Mouse (Mus musculus) forebrain, embryonic 14.5 days (tissue): ENCODE data around the gene Slc1a2. TPM values are rescaled to one million over a fixed set of nuclear protein-coding genes. Genes with fewer than 3 reads are reported as not detected.
A peak's percentile ranks its signal among the peaks of the same experiment; 100 is the strongest.

Experiments used
- ATAC-seq: fragments of 200-750 bp; cut with Nextera tagmentation; 2 replicates; pipeline ENCODE4 v1.8.0; 2017; ENCODE audit warnings: mild to moderate bottlenecking, moderate library complexity
- DNase-seq: peaks from one replicate; pipeline ENCODE4 v3.0.0-alpha.2; 2015; ENCODE audit warnings: low spot score
- H3K27ac ChIP-seq: fragments of 300-500 bp; sonication (generic); 2 replicates; pipeline ENCODE4 v1.5.1; 2014; ENCODE audit warnings: low read depth, mild to moderate bottlenecking, control low read depth, low read length, moderate library complexity
- H3K27me3 ChIP-seq: fragments of 300-500 bp; sonication (generic); replicated peaks from 2 replicates; pipeline ENCODE4 v1.6.1; 2014; ENCODE audit warnings: low read length, control low read depth, mixed read lengths; ENCODE audit not compliant: control insufficient read depth, insufficient read depth
- H3K36me3 ChIP-seq: fragments of 300-500 bp; sonication (generic); 2 replicates; pipeline ENCODE4 v1.6.1; 2014; ENCODE audit warnings: low read length, control low read depth; ENCODE audit not compliant: control insufficient read depth, insufficient read depth
- H3K4me1 ChIP-seq: fragments of 300-500 bp; sonication (generic); 2 replicates; pipeline ENCODE4 v1.6.1; 2014; ENCODE audit warnings: antibody characterized with exemption, low read length, control low read depth; ENCODE audit not compliant: control insufficient read depth, insufficient read depth
- H3K4me2 ChIP-seq: fragments of 300-500 bp; sonication (generic); 2 replicates; pipeline ENCODE4 v1.6.1; 2014; ENCODE audit warnings: mild to moderate bottlenecking, control low read depth, low read length
- H3K4me3 ChIP-seq: fragments of 300-500 bp; sonication (generic); 2 replicates; pipeline ENCODE4 v1.5.1; 2014; ENCODE audit warnings: low read depth, low read length, control low read depth
- H3K9ac ChIP-seq: fragments of 300-500 bp; sonication (generic); 2 replicates; pipeline ENCODE4 v1.6.1; 2014; ENCODE audit warnings: mild to moderate bottlenecking, low read length, control low read depth, moderate library complexity
- H3K9me3 ChIP-seq: fragments of 300-500 bp; sonication (generic); replicated peaks from 2 replicates; pipeline ENCODE4 v1.6.1; 2016; ENCODE audit warnings: low read length, control low read depth, mixed read lengths; ENCODE audit not compliant: control insufficient read depth
- WGBS: fragments of 180-500 bp; shearing (Covaris S2); extraction: QIAGEN DNeasy Blood & Tissue Kit; methylation state at CpG from one replicate; pipeline ENCODE4 v1.1.7; 2014; 5-methylcytosine and 5-hydroxymethylcytosine counted together
- polyA plus RNA-seq: library from polyadenylated mRNA; unstranded; fragments of >200 nt; fragmentation: Nextera tagmentation; extraction: Ambion mirVana; gene quantifications from 2 replicates; pipeline ENCODE4 v1.2.1, GENCODE M21; 2014

Slc1a2 gene
- polyA plus RNA-seq, 1 experiment from 2014 or later, result 12.0 TPM

DNA sequence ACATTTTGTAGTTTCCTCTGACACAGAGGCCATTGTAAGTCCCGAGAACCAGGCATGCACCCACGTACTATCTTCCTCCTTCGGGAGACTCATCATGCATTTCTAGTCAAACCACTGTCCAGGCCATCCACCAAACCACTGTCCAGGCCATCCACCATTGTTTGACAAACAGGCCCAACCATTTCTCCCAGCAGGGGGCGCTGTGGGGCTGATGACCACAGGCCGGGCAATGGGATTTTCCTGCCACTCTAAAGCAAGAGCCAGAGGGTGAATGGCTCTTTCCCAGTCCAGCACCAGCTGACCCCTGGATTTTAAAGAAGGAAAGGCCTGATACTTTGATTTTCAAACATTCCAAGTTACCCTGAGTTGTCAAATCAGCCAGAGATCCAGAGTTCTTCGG, 16.8 kb downstream of the Slc1a2 start:
- H3K36me3 ChIP-seq, result no peaks in the 10 kb centered on the region
- DNase-seq, result no peak
- ATAC-seq, result no peak
- H3K9me3 ChIP-seq, result no peaks in the 10 kb centered on the region
- no peak overlapping the region for H3K4me3 ChIP-seq
- no peak overlapping the region for H3K27ac ChIP-seq
- H3K4me2 ChIP-seq, result no peak overlapping the region
- H3K9ac ChIP-seq, result no peak overlapping the region
- WGBS, result 71% methylated on average over 6 of the region's 6 CpGs
- H3K4me1 ChIP-seq, result peaks cover 2% of the 10 kb centered on the region; the same call in 1 of the 2 replicates
- 0 out of 2 replicates have a peak, but pooled peaks cover 2% of the 10 kb centered on the region for H3K27me3 ChIP-seq

DNA sequence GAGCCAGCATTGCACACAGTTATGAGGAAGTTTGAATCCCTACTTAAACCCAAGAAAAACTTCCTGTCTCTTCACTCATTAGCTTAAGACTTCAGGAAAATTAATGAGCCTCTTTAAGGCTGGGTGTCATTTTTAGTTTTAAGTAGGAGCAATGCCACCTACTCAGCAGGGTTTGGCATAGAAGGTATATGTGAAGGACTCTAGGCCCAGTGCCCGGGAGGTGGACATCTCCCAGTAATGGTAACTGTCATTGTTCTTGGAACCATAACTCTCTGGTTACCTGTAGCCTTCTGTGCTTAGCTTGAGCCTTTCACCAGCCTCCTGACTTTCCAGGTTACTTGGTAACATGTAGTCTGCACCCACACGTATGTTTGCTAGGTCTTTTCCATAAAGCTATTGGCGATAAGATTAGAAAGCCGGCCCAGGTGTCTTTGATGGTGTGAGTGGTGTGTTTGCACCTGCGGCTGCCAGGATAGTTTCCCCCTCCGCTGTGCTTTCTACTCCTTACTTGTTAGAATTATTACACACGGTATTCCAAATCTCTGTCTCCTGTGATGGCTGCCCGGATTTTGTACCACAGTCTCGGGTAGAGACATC, 18.4 kb downstream of the Slc1a2 start:
- no peak overlapping the region for H3K9ac ChIP-seq
- peaks cover 2% of the 10 kb centered on the region; the same call in 1 of the 2 replicates for H3K4me1 ChIP-seq
- WGBS, result 95% methylated on average over 9 of the region's 9 CpGs
- no peak overlapping the region for H3K4me3 ChIP-seq
- ATAC-seq (no peak), DNase-seq (no peak)
- no peak overlapping the region for H3K27ac ChIP-seq
- no peak overlapping the region for H3K4me2 ChIP-seq
- no peaks in the 10 kb centered on the region for H3K36me3 ChIP-seq
- no peaks in the 10 kb centered on the region for H3K9me3 ChIP-seq
- H3K27me3 ChIP-seq, result 0 out of 2 replicates have a peak, but pooled peaks cover 2% of the 10 kb centered on the region

DNA sequence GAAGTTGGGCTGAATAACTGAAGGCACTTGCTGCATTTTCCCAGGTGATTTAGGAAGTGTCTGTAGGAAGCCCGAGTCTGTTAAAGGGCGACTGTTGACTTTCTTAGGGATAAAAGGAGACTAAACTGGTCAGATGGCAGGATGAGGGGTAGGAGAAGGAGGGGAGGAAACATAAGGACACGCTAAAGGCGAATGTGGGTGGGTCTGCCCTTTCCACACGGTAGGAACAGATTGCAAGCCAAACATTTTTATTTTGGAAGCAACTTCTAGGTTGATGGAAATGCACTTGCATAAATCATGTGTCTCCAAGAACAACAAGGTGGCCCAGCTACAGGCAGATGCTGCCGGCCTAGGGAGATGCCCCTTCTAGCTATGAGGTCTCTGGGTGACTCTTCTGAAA, 18.9 kb downstream of the Slc1a2 start:
- DNase-seq, result no peak

DNA sequence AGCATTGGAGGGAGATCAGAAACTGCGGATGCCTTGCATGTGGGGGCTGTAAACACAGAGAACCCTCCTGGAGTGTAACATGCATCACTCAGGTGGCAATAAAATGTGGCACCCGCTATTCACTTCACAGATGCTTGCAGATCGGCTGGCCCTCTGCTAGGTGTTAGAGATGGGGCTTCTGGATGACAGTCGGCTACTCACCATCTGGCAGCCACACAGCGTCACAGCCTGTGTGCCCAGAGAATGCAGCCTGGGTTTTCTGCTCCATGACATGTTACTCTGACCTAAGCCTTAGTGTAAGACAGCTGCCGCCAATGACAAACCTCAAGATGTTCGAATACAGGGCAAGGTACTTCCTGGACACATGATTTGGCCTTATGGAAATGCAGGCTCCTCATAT, 22.9 kb downstream of the Slc1a2 start:
- Histone ChIP-seq H3K9ac (no peak overlapping the region), H3K9me3 (no peaks in the 10 kb centered on the region), H3K27me3 (no peaks in the 10 kb centered on the region), H3K4me2 (no peak overlapping the region), H3K36me3 (no peaks in the 10 kb centered on the region), H3K4me3 (no peak overlapping the region), H3K27ac (no peak overlapping the region), H3K4me1 (no peaks in the 10 kb centered on the region)
- DNase-seq (no peak), ATAC-seq (no peak; the same call in 1 of the 2 replicates)
- WGBS, result 70% methylated on average over 7 of the region's 7 CpGs

More for the DNA sequence above, 18.9 kb downstream of the Slc1a2 start:
- Histone ChIP-seq H3K9ac (no peak overlapping the region), H3K4me3 (no peak overlapping the region), H3K27ac (no peak overlapping the region), H3K4me1 (peaks cover 2% of the 10 kb centered on the region; the same call in 1 of the 2 replicates), H3K4me2 (no peak overlapping the region), H3K36me3 (no peaks in the 10 kb centered on the region), H3K27me3 (0 out of 2 replicates have a peak, but pooled peaks cover 2% of the 10 kb centered on the region), H3K9me3 (no peaks in the 10 kb centered on the region)
- no peak for ATAC-seq
- 87% methylated on average over 6 of the region's 6 CpGs for WGBS

DNA sequence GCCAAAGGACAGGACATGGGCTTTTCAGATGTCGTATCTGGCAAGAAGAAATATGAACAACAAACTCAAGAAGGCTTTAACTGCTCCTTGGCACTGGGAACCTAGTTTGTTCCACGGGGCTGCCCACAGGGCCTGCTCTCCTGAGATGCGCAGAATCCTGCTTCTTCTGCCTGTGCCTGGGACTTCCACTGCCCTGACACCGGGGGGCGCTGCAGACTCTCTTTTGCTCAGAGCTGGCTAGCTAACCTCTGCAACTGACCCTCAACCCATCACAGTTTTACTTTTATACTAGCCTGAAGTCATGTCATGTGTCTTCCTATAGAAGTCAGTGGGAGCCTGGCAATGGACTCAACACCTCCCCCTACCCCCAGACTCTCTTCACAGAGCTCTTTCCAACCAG, 23.7 kb downstream of the Slc1a2 start:
- Histone ChIP-seq H3K27ac (no peak overlapping the region), H3K36me3 (no peaks in the 10 kb centered on the region), H3K9ac (no peak overlapping the region), H3K4me2 (no peak overlapping the region), H3K9me3 (no peaks in the 10 kb centered on the region), H3K4me1 (no peaks in the 10 kb centered on the region), H3K4me3 (no peak overlapping the region), H3K27me3 (no peaks in the 10 kb centered on the region)
- 45% methylated on average over 5 of the region's 5 CpGs for WGBS
- ATAC-seq (no peak), DNase-seq (no peak)

DNA sequence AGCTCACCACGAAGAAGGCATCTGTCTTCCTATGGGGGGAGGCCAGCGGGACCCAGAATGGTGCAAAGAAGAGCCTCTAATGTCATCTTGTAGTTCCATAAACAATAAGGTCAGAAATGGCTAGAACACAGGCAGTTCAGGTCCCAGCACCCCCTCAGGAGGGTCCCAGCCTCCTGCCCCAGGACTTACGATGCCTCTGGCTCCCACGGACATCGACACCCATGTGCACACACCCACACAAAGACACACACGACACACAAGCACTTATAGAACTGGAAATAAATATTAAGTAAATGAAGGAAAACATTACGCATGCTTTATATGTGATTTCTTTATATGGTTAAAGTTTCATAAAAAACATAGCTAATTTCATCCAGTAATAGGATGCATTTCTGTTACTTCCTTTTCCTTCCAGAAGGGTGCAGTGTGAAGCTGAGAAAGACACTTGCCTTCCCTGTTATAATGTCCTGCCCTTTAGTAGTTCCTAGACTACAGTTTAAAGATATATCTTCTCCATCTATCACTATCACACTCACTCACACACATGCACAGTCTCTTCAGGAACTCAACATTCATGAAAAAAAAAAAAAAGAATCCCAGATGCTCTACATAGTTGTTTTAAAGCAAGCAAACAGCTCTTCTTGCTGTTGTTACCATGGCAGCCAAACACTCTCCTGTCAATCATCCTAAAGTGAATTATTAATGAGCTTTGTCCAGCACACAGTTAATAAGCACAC, 27.1 kb downstream of the Slc1a2 start:
- 87% methylated on average over 7 of the region's 7 CpGs for WGBS
- DNase-seq (peak; percentile 82), ATAC-seq (peak; percentile 84)
- H3K36me3 ChIP-seq, result no peaks in the 10 kb centered on the region
- H3K27ac ChIP-seq, result no peak overlapping the region
- no peak overlapping the region for H3K4me3 ChIP-seq
- no peaks in the 10 kb centered on the region for H3K4me1 ChIP-seq
- no peaks in the 10 kb centered on the region for H3K27me3 ChIP-seq
- H3K4me2 ChIP-seq, result peak overlapping the region; percentile 20; the same call in 1 of the 2 replicates
- H3K9ac ChIP-seq, result 0 out of 2 replicates have a peak overlapping the region, but pooled peaks have one; percentile 4
- H3K9me3 ChIP-seq, result no peaks in the 10 kb centered on the region

DNA sequence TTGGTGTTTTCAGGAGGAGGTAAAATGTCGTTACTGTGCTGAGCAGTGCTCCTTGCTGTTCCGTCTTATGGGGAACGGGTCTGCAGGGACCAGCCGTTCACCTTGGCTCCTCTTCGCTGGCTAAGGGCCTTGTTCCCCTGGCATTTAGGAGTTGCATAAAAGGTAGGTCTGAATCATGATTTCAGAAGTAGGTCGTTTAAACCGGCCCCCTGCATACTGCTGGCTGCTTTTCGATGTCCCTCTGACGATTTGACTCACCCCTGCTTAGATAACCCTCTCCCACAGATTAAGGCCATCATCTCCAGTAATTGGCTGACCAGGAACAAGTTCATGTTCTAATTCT, 27.6 kb downstream of the Slc1a2 start:
- Histone ChIP-seq H3K9ac (0 out of 2 replicates have a peak overlapping the region, but pooled peaks have one; percentile 4), H3K4me3 (no peak overlapping the region), H3K4me1 (no peaks in the 10 kb centered on the region), H3K27me3 (no peaks in the 10 kb centered on the region), H3K36me3 (no peaks in the 10 kb centered on the region), H3K9me3 (no peaks in the 10 kb centered on the region), H3K4me2 (peak overlapping the region; percentile 20; the same call in 1 of the 2 replicates), H3K27ac (0 out of 2 replicates have a peak overlapping the region, but pooled peaks have one; percentile 16)
- ATAC-seq, result peak; percentile 25
- 31% methylated on average over 9 of the region's 9 CpGs for WGBS
- no peak for DNase-seq

DNA sequence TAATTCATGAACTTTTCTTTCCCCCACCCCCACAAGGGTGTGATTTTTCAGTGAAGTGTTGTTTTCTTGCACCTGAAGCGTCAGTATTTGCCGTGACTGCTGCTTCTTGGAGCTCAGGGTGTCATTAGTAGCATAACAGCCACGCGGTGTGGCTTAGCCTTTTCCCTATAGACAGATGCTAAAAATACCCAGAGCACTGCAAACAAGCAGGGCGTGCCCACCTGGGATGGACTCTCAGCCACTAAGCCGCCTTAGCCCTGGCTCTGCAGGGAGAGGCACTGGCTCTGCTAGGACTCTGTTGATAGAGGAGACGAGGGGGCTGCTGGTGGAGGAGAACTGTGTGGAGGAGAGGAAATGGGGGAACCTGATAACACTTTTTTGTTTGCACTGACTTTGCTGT, 35.1 kb downstream of the Slc1a2 start:
- H3K27me3 ChIP-seq, result no peaks in the 10 kb centered on the region
- H3K4me2 ChIP-seq, result no peak overlapping the region
- DNase-seq (no peak), ATAC-seq (no peak)
- WGBS, result 69% methylated on average over 7 of the region's 7 CpGs
- no peak overlapping the region for H3K4me3 ChIP-seq
- no peaks in the 10 kb centered on the region for H3K4me1 ChIP-seq
- no peak overlapping the region for H3K9ac ChIP-seq
- H3K9me3 ChIP-seq, result no peaks in the 10 kb centered on the region
- no peaks in the 10 kb centered on the region for H3K36me3 ChIP-seq
- no peak overlapping the region for H3K27ac ChIP-seq

DNA sequence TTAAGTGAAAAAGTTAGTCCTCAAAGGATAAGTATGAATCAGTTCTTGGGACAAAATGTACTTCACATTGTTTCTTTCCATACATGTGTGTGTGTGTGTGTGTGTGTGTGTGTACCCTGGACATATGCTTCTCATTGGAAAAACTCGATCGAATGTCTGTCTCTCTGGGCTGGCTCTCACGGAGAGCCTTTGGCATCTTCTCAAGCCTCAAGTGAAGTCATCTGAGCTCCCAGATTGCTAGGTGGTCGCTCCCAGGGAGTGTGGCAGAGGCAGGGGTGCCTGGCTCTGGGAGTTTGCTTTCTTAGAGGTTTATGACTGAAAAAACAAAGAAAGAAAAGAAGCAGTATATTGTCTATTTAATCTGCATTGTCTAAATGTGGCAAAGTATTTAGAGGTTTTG, 36.3 kb downstream of the Slc1a2 start:
- Histone ChIP-seq H3K4me3 (no peak overlapping the region), H3K9me3 (no peaks in the 10 kb centered on the region), H3K27me3 (no peaks in the 10 kb centered on the region), H3K4me2 (no peak overlapping the region), H3K27ac (no peak overlapping the region), H3K4me1 (no peaks in the 10 kb centered on the region), H3K36me3 (no peaks in the 10 kb centered on the region), H3K9ac (no peak overlapping the region)
- WGBS, result 78% methylated on average over 4 of the region's 4 CpGs
- ATAC-seq, result no peak
- DNase-seq, result no peak
